Mouse (Mus musculus) testis, adult 2 months (tissue): ENCODE results near the gene Specc1.

Source experiments
- CTCF ChIP-seq: fragments of 200-500 bp; IDR thresholded peaks from 2 replicates; pipeline ENCODE4 v1.5.1; 2012; ENCODE audit warnings: low read depth, mild to moderate bottlenecking, inconsistent platforms, low read length, moderate library complexity; ENCODE audit not compliant: control insufficient read depth, insufficient read depth, insufficient replicate concordance
- POLR2A ChIP-seq: fragments of 200-500 bp; IDR thresholded peaks from 2 replicates; pipeline ENCODE4 v1.6.1; 2012; ENCODE audit warnings: low read depth, mild to moderate bottlenecking, inconsistent platforms, low read length, moderate library complexity; ENCODE audit not compliant: control insufficient read depth

GRCm38 (mm10) chr11:62027705-62028104 lies 71.1 kb downstream of the Specc1 start:
- TF ChIP-seq CTCF (no peak), POLR2A (no peak)
